Mouse (Mus musculus) testis, adult 2 months (tissue): ENCODE data around the gene 1810043G02Rik. TPM values are rescaled to one million over a fixed set of nuclear protein-coding genes. Genes with fewer than 3 reads are reported as not detected.
A peak's percentile ranks its signal among the peaks of the same experiment; 100 is the strongest.
"Not testable (repeated sequence)": the region's sequence is repeated elsewhere in the genome, so short reads cannot be mapped to it uniquely, and the experiment has no call there.

Experiments used
- H3K27ac ChIP-seq: fragments of 200-500 bp; 2 replicates; pipeline ENCODE4 v1.5.1; 2012; ENCODE audit warnings: low read depth, low read length; ENCODE audit not compliant: control insufficient read depth, insufficient read depth
- H3K27me3 ChIP-seq: fragments of 200-500 bp; 2 replicates; pipeline ENCODE4 v1.6.1; 2012; ENCODE audit warnings: mild to moderate bottlenecking, low read length, moderate library complexity; ENCODE audit not compliant: control insufficient read depth, insufficient read depth
- H3K36me3 ChIP-seq: fragments of 200-500 bp; 2 replicates; pipeline ENCODE4 v1.6.1; 2012; ENCODE audit warnings: mild to moderate bottlenecking, low read length; ENCODE audit not compliant: control insufficient read depth, insufficient read depth
- H3K4me1 ChIP-seq: fragments of 200-500 bp; 2 replicates; pipeline ENCODE4 v1.6.1; 2012; ENCODE audit warnings: low read length; ENCODE audit not compliant: control insufficient read depth, insufficient read depth
- H3K4me3 ChIP-seq: fragments of 200-500 bp; 2 replicates; pipeline ENCODE4 v1.5.1; 2012; ENCODE audit warnings: low read depth, mild to moderate bottlenecking, low read length, moderate library complexity, mixed read lengths; ENCODE audit not compliant: control insufficient read depth
- CTCF ChIP-seq: fragments of 200-500 bp; IDR thresholded peaks from 2 replicates; pipeline ENCODE4 v1.5.1; 2012; ENCODE audit warnings: low read depth, mild to moderate bottlenecking, inconsistent platforms, low read length, moderate library complexity; ENCODE audit not compliant: control insufficient read depth, insufficient read depth, insufficient replicate concordance
- POLR2A ChIP-seq: fragments of 200-500 bp; IDR thresholded peaks from 2 replicates; pipeline ENCODE4 v1.6.1; 2012; ENCODE audit warnings: low read depth, mild to moderate bottlenecking, inconsistent platforms, low read length, moderate library complexity; ENCODE audit not compliant: control insufficient read depth
- polyA plus RNA-seq: library from polyadenylated mRNA; depleted of rRNA; stranded (reverse); fragments of >200 nt; gene quantifications from 2 replicates; pipeline ENCODE4 v1.2.3, GENCODE M21; 2012

The 1810043G02Rik gene
- polyA plus RNA-seq, 1 experiment: 61.7 TPM

GRCm38 (mm10) chr10:78012661-78013495 is 34.6 kb downstream of the 1810043G02Rik start:
- H3K4me1 ChIP-seq: peaks cover 15% of the 10 kb centered on the region
- no peak overlapping the region for H3K4me3 ChIP-seq
- H3K27ac ChIP-seq: no peak overlapping the region
- no peaks in the 10 kb centered on the region for H3K36me3 ChIP-seq
- H3K27me3 ChIP-seq: no peaks in the 10 kb centered on the region
- TF ChIP-seq CTCF (no peak), POLR2A (no peak)

- Histone ChIP-seq H3K27ac (peak overlapping the region; percentile 66), H3K4me3 (no peak overlapping the region), H3K27me3 (no peaks in the 10 kb centered on the region), H3K36me3 (no peaks in the 10 kb centered on the region), H3K4me1 (peaks cover 9% of the 10 kb centered on the region)
- TF ChIP-seq CTCF (no peak), POLR2A (no peak)
Observed at GRCm38 (mm10) chr10:78015489-78015888, 37.2 kb downstream of the 1810043G02Rik start.

- TF ChIP-seq CTCF: no peak
- TF ChIP-seq POLR2A: no peak
- Histone ChIP-seq H3K4me3 (no peak overlapping the region), H3K27me3 (no peaks in the 10 kb centered on the region), H3K4me1 (peaks cover 9% of the 10 kb centered on the region), H3K36me3 (no peaks in the 10 kb centered on the region), H3K27ac (peak overlapping the region; percentile 7; the same call in 1 of the 2 replicates)
Observed at GRCm38 (mm10) chr10:78016366-78016765, 38.0 kb downstream of the 1810043G02Rik start.

DNA sequence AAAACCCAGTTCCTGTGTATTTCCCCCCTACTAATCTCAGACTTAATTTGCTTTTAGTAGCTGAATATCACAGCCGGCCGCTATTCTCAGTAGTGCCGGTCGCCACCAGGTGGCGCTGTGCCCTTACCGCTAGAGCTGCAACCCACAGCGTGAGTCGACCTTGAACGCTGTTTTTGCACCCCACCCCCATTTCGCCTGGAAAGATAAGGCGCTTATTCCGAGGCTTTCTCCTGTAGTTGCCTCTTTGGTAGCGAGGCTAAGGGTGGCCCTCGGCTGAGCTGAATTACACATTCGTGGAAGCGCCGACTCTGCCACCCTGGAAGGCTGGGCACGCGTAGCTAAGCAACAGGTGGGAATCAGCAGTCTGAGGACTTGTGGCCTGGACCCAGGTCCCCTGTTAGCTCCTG is 40.5 kb downstream of the 1810043G02Rik start:
- no peaks in the 10 kb centered on the region for H3K27me3 ChIP-seq
- peak overlapping the region; percentile 71 for H3K4me3 ChIP-seq
- no peaks in the 10 kb centered on the region for H3K36me3 ChIP-seq
- TF ChIP-seq CTCF (peak; percentile 98), POLR2A (no peak)
- H3K27ac ChIP-seq: no peak overlapping the region
- peaks cover 4% of the 10 kb centered on the region for H3K4me1 ChIP-seq

DNA sequence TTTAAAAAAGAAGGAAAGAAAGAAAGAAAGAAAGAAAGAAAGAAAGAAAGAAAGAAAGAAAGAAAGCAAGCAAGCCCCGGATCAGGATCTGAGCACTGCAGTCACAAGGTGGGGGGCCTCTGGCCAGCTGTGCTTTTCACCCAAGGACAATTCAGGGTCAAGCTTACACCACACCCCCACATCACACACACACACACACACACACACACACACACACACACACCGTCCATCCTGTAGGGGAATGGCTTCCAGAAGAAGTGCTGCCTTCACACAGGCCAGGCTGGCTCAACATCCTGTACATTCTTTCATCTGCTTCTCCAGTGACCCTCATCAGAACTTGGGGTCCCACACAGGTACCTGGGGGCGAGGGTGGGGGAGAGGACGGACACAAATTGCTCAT is 41.0 kb downstream of the 1810043G02Rik start:
- Histone ChIP-seq H3K27me3 (no peaks in the 10 kb centered on the region), H3K27ac (no peak overlapping the region), H3K4me3 (no peak overlapping the region), H3K36me3 (no peaks in the 10 kb centered on the region), H3K4me1 (peaks cover 4% of the 10 kb centered on the region)
- TF ChIP-seq POLR2A (no peak), CTCF (no peak)

- H3K36me3 ChIP-seq, H3K27me3 ChIP-seq, H3K4me3 ChIP-seq, H3K27ac ChIP-seq, H3K4me1 ChIP-seq: not testable (repeated sequence)
Observed at GRCm38 (mm10) chr10:78019984-78020383, 41.7 kb downstream of the 1810043G02Rik start.

GRCm38 (mm10) chr10:78025453-78025852 is 47.1 kb downstream of the 1810043G02Rik start:
- not testable (repeated sequence) for H3K4me1 ChIP-seq, H3K27ac ChIP-seq, H3K36me3 ChIP-seq, H3K4me3 ChIP-seq, H3K27me3 ChIP-seq

- no peak overlapping the region for H3K27ac ChIP-seq
- no peaks in the 10 kb centered on the region for H3K36me3 ChIP-seq
- no peaks in the 10 kb centered on the region for H3K4me1 ChIP-seq
- H3K4me3 ChIP-seq: no peak overlapping the region
- no peaks in the 10 kb centered on the region for H3K27me3 ChIP-seq
- TF ChIP-seq POLR2A (no peak), CTCF (peak; percentile 44; the same call in 1 of the 2 replicates)
Observed at GRCm38 (mm10) chr10:78028129-78028528, 49.8 kb downstream of the 1810043G02Rik start.
